Mouse (Mus musculus) left cerebral cortex, adult 18-20 months (tissue): ENCODE measurements at regions not wholly inside any gene's neighbourhood (a gene's known extent, or its start where the extent isn't known, plus 50 kb on each side); places are given as distances from the start of the nearest gene placed in this dataset.
A peak's percentile ranks its signal among the peaks of the same experiment; 100 is the strongest.
"Not testable (repeated sequence)": the region's sequence is repeated elsewhere in the genome, so short reads cannot be mapped to it uniquely, and the experiment has no call there.

Experiments used
- DNase-seq, 2 experiments: peaks; one replicate each; pipeline ENCODE4 v3.0.0; 2021 to 2022; ENCODE audit warnings: low spot score in 2 of 2, mixed read lengths in 1 of 2

- DNase-seq, result no peak
Observed at GRCm38 (mm10) chr3:53792541-53792940, 52.3 kb upstream of the Gm10985 start.

GRCm38 (mm10) chr3:53789706-53790105 is 55.2 kb upstream of the Gm10985 start:
- DNase-seq, result no peak

GRCm38 (mm10) chr3:53785201-53785600 is 59.7 kb upstream of the Gm10985 start:
- no peak for DNase-seq

- DNase-seq, result no peak
Observed at GRCm38 (mm10) chr3:53776668-53777067, 68.2 kb upstream of the Gm10985 start.

GRCm38 (mm10) chr3:53767601-53768000 is 77.3 kb upstream of the Gm10985 start:
- DNase-seq, result no peak

GRCm38 (mm10) chr3:53763981-53764380 is 80.9 kb upstream of the Gm10985 start:
- no peak for DNase-seq

GRCm38 (mm10) chr3:53761514-53762075 is 83.3 kb upstream of the Gm10985 start:
- no peak for DNase-seq

GRCm38 (mm10) chr3:53756115-53756853 is 88.6 kb upstream of the Gm10985 start:
- peak in 1 of 2 experiments; percentile 3 for DNase-seq

GRCm38 (mm10) chr3:53737161-53737560 is 80.0 kb upstream of the Frem2 start:
- DNase-seq, result no peak

- DNase-seq, result not testable (repeated sequence)
Observed at GRCm38 (mm10) chr3:53735607-53736006, 78.5 kb upstream of the Frem2 start.

GRCm38 (mm10) chr3:53735147-53735546 is 78.0 kb upstream of the Frem2 start:
- peak; percentile 31 to 36 for DNase-seq

- DNase-seq, result no peak
Observed at GRCm38 (mm10) chr3:53730440-53730839, 73.3 kb upstream of the Frem2 start.

GRCm38 (mm10) chr3:53729810-53730209 is 72.7 kb upstream of the Frem2 start:
- peak; percentile 34 to 64 for DNase-seq

GRCm38 (mm10) chr3:53729131-53729530 is 72.0 kb upstream of the Frem2 start:
- no peak for DNase-seq

GRCm38 (mm10) chr3:53727737-53728136 is 70.6 kb upstream of the Frem2 start:
- DNase-seq, result no peak

GRCm38 (mm10) chr3:53707101-53707500 is 49.9 kb upstream of the Frem2 start:
- DNase-seq, result no peak
